Mouse (Mus musculus) layer of hippocampus, adult 8-10 months (tissue): ENCODE results near the gene Plxna4. TPM values are rescaled to one million over a fixed set of nuclear protein-coding genes. Genes with fewer than 3 reads are reported as not detected.

Experiments
- DNase-seq, 2 experiments: peaks; one replicate each; pipeline ENCODE4 v3.0.0; 2022; ENCODE audit warnings: low spot score in 2 of 2
- total RNA-seq, 4 experiments: library from RNA; stranded (reverse); gene quantifications; 2 replicates each; pipeline ENCODE4 v1.2.4; 2022

Gene Plxna4
- total RNA-seq, 4 experiments from 2014 or later: 93.0 to 116 (median 107) TPM

DNA sequence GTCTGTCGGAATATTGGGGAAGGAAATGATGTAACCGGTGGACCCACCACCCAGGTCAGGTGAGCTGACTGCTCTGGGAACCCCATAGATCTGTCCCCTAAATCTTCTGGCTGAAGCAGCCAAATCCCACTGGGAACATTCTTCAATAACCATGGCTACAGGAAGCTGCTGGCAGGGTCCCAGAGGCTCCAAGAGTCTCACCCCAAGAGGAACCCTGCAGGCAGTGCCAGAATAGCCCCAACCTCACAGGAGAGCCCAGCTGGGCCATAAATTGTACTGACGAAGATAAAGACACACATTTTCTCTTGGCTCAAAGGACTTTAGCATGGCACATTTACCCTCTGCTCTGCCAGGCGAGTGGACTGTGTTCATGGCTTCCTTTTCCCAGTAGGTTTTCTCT, 232.4 kb downstream of the Plxna4 start:
- no peak for DNase-seq

DNA sequence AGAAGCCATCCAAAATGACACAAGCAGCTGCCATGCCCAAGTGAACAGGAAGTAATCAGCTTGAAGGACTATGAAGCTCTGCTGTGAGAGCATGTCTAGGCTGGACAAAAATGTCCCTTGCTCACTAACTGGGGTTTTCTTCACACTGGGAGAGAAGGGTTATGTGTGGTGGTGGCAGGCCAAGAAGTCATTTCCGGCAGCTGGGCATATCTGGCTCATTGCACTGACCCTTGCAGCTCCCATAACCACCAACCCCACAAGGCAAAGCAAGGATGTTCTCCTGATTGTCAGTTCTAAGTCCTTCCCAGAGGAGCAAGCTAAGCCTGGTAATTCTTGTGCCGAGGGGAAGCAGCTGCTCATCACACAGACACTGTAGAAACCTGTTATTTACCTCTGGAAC, 239.0 kb downstream of the Plxna4 start:
- no peak for DNase-seq

DNA sequence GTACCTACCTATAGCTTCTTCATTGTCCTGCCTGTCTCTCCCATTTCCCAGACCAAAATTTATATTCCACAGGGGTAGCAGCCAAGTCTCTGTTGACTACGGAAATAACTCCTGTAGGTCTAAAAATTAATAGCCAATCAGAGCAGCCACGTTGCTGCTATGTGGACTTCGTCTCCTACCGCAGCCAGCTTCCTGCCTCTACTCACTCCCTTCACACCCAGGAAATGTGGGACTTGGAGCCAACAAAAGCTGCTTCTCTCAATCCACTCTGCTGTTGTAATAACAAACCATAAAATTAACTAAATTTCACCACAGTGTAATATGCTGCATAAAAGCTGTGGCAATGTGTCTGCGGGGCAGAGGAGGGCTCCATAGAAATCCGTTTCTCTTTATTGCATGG, 239.9 kb downstream of the Plxna4 start:
- no peak for DNase-seq

DNA sequence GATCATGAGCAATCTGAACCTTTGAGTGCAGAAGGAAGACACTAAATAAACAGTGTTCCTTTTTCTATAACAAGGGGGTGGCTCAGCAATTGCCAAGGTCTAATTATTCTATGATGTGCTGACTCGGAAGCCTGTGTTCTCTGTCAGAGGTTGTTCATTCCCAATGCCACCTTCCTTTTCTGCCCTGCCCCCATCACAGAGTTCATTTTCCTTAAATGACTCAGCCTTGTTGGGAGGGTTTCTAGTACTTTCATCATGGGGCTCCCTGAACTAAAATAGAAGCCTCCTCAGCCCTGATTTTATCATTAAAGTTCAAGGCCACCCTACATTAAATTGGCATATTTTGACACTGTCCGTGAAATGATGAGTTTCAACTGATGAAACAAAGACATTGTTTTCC, 242.0 kb downstream of the Plxna4 start:
- DNase-seq: no peak

DNA sequence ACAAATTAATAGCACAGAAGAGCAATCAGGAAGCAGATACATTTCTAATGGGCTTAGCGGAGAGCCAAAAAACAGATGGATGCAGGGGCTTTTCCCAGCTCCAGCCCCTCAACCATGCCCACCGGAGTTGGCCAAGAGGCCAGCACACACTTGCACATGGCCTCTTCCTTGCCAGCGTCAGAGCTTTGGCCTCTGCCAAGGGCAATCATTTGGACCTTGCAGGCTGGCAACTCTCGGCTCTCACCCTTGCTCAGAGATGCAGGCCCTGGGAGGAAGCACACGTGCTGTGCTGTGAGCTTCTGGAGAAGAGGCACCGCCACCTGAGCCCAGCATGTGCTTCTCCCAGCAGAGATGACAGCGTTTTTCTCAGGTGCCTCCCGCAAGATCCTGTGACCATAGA, 245.3 kb downstream of the Plxna4 start:
- DNase-seq: no peak

DNA sequence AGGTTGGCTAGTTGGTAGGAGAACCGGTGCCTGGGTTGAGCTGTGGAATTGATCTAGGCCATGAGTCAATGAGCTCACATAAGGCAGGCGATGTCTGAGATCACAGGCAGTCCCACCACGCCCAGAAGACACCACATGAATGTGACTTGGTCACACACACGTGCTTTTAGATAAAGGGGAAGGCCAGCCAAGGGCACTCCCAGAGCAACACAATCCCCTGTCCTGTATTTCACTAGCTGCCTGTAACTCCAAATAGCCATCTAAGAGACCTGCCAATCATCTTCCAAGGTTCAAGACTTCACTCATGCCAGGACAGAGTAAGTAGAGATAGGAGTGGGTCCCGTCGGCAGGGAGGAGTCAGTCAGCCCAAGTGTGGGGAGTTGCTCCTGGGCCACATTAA, 245.7 kb downstream of the Plxna4 start:
- no peak for DNase-seq

DNA sequence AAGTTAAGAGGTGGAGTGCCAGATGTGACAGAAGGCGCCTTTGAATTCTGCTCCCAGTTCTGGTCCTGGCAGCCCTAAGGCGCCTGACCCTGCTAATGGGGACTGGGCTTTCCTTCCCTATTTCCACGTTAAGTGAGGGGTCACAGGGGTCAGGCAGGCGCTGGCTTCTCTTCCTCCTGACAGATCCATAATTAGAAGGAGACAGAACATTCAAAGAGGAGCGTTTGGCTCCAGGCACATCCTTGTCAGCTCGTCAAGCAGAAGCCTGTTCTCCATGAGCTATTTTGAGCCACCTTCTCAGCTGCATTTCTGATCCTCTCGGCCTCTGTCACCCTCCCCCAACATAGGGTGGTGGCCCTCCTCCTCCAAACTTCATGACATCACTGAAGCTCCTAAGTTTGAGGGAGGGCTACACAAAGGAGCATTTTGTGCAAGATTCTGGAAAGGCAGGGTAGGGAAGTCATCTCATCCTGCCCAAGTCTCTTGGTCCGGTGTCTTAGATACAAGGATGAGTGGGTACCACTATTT, 249.5 kb downstream of the Plxna4 start:
- DNase-seq: no peak

DNA sequence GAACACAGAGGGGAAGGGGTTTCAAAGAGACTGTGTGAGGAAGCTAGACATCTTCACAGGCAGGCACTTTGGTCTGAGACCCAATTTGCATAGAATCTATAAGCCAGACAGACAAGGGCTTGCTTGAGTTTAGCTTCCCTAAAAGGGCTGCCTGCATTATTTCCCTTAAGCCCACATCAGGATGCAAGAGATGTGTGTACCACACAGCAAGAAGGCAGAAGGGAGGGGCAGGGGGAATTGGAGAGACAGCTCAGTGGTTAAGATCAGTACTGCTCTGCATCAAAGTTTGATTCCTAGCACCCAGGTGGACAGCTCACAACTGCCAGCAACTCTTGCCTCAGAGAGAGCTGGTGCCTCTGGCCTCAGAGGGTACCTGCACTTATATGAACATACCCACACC, 256.7 kb downstream of the Plxna4 start:
- DNase-seq: no peak

DNA sequence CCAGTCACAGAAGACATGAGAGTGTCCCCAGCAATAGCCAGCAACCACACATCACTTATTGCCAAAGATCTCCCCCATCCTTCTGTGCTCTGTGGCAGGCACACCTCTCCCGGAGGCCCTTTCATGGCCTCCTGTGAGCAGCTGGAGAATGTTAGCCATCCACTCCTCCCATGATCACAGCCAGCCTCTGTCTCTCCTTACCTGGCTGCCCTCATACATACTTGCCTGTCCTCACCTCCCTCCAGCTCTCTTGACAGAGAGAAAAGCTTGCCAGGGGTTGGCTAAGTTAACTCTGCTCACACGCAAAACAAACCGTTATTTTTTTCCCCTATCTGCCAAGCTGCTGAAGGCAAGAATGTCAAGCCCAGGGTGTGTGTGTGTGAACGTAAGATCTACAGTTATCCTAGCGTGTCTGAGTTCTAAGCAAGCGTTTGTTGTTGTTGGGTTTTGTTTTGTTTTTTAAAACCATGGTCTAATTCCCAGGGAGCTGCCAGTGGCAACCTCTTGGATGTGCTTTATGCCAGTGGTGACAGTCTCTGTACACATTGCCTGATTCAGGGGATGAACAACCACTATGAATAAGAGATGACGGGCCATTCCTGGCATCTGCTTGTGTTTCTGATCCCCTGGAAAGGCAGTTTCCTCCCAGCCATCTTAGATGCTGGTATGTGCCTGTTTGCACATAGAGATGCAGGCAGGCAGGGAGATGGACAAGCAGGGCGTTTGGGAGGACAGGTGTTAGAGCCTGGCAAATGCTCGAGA, 257.8 kb downstream of the Plxna4 start:
- no peak for DNase-seq

DNA sequence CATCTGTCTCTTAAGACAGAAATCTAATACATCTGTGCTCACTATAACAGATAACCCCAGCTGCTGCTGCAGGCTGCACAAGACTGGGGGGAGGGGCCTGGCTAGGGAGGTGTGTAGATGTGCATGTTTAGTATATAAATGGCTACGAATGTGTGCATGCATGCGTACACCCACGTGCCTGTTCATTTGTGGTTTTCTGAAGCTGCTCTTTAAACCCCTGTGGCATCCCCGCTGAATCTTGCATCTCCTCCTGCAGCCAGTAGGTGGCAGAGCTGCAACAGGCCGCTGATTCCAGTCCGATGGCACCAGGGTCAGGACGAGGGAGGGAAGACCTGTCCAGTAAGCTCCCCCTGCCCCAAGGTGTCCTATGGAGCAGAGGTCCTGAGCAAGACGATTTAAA, 260.0 kb downstream of the Plxna4 start:
- DNase-seq: peak; percentile 48 to 70

DNA sequence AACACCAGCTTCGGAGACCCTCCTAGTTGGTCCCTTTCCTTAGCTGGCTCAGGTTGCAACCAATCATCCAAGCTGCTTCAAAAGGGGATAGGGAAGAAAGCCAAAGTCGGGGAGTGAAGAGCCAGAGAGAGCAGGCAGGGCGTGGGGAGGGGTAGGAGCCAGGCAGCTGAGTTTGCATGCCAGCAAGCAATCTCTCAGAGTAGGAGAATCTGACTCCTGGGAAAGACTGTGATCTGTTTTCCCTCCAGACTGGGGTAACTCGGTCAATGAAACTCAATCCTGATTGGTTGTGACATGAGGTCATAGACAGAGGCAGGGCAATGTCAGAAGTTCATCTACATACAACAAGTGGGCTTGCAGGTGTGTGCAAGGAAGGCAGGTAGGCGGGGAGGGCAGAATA, 260.8 kb downstream of the Plxna4 start:
- no peak for DNase-seq

DNA sequence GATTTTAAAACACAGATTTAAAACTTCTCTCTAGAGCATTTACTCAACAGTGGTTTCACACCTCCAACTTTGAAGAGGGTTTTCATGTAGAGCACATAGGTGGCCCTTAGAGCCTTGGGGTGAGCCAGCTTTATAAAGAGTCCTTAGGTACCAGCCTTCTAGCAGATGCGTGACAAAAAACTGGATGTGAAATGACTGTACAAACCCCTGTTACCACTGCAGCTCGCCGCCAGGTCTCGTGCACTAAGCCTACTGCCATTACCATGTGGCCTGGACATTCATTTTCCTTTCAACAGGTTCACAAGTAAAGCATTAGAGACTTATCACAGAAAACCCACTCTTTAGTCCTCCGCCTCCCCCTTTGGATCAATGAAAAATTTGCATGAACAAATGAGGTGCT, 261.6 kb downstream of the Plxna4 start:
- DNase-seq: no peak

DNA sequence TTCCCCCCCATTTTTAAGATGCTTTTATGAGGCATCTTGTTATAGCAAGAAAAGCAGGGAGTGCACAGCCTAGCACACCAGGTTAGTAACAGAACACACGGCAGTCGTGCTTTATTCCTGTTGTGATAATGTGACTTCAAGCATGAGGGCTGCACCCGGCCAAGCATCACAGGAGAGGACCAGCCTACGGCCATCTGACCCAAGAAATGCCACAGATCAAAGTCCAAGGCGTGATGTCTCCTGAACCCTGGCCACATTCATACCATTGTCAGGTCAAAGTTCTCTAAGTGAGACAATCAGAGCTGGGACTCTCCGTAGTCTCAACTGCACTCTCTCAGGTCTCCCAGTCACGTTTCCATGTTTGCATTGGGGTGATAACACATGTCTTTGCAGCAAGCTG, 262.1 kb downstream of the Plxna4 start:
- DNase-seq: no peak

DNA sequence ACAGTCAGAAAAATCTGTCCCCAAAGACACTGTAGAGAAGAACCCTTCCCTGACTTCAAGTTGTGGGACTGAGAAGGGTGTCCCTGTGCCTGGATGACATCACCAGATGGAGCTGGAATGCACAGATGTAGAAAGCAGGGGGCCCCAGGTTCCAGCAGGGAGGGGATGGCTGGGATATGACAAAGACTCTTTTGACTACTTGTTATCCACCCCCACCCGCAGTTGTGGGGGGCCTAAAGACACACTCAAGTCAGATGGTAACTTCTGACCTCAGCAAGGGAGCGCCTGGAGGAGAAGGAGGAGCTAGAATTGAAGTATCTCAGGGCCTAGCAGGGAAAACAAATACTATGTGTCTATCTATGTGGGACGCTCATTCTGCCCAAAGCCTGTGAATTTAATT, 266.8 kb downstream of the Plxna4 start:
- no peak for DNase-seq

DNA sequence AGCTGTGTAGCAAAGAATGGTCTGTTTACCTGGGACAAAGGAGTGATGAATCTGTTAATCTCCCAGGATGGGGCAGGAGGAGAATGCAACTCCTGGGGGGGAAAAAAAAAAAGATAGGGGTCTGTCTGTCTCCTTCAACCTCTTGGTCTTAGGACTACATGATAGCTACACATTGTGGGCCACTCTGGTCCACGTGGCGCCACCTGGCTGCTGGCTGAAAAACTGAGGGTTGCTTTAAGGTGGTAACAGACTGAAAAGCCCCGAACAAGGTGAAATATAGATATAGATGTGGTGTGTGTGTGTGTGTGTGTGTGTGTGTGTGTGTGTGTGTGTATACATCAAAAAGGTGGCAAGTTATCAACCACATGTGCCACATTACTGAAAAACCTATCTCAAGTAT, 267.7 kb downstream of the Plxna4 start:
- no peak for DNase-seq

DNA sequence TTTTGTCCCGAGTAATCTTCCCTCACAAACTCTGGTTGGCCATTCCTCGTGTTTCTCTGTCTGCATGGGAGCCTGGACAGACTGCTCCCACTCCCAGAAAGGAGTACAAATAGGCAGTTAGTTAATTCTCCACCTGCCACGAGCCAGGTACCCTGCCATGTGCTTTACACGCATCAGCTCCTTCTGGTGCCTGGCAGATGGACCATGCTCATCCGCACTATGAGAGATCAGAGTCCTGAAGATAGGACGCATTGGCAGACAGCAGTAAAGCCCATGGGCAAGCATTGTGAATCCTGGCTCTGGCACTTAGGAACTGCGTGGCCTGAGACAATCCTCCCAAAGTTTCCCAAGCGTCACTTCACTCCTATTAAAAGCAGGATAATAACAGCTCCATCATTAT, 270.5 kb downstream of the Plxna4 start:
- no peak for DNase-seq

DNA sequence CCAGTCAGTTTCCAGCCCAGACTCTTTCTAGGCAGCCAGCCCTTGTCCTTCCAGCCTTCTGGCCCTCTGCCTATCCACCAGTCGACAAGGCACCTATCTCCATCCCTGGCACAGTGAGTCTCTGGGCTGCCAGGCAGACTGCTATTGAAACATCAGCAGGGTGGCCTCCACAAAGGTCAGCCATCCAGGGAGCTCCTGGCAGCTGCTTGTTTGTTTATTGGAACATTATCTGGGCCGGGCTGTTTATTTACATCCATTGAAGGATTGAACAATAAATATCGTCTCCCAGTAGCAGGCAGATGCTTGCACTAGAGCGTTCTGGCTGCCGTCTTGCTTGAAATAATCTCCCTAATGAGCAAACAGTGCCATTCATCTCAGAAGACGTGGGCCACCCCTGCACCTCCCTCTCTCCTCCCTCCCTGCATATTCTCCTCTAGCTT, 273.0 kb downstream of the Plxna4 start:
- no peak for DNase-seq

DNA sequence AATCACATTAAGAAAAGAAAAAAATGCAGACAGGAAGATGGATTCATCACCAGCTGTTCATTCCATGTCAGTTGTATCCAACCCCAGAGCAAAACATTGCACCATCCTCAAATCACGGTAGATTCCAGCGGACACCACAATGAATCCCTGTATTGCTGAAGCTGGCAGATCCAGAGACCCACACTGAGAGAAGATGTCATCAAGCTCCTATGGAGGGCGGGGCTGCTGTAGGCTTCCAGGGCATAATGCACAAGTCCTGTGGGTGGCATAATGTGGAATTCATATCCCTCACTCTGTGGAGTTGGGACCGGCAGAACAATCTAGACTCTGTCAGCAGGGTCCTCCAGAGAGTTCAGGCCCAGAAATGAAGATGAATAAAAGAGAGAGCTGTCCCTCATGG, 278.8 kb downstream of the Plxna4 start:
- no peak for DNase-seq

DNA sequence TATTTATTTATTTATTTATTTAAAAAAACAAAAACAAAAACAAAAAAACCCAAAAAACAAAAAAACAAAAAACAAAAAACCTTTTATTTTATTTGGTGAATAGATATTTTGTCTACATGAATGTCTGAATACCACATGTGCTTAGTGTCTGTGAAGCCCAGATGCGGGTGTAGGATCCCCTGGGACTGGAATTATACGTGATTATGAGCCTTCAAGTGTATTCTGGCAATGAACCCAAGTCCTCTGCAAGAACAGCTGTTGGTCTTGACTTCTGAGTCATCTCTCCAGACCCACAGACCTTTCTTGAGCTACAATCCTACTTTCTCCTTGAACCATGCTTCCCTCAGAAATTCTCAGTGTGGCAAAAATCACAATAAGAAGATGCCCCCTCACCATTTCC, 287.4 kb downstream of the Plxna4 start:
- no peak for DNase-seq

DNA sequence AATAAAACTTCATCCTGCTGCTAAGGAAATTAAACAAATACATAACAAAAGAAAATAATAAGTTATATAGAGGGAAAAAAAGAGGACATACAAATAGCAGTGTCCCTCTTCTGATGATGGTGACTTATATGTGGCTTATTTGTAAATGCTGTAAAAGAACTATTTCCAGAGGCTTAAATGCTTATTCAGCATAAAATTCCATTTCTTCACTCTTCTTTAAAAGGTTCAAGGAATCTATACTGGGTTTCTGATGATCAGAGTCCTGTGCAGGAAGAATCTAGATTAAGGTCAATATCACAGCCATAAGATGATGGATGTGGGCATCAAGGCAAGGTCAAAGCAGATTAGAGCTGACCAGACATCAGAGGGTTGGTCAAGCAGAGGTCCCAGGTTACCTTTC, 306.5 kb downstream of the Plxna4 start:
- DNase-seq: no peak

DNA sequence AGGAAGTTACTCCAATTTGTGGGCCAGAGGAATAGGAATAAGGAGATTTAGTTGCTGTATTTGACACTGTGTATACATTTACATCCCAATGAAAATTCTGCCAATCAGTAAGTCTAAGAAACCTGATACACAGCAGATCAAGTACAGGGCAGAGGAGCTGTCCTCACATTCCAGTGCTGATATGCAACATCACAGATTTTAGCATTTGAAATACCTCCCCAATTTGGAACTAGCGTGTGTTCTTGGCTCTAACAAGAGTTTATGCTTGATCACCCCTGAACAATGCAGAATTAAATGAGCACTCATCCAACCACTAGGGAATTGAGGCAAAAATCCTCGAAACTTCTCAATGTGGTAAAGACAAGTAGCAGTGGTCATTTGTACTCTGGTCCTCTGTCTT, 307.3 kb downstream of the Plxna4 start:
- no peak for DNase-seq

DNA sequence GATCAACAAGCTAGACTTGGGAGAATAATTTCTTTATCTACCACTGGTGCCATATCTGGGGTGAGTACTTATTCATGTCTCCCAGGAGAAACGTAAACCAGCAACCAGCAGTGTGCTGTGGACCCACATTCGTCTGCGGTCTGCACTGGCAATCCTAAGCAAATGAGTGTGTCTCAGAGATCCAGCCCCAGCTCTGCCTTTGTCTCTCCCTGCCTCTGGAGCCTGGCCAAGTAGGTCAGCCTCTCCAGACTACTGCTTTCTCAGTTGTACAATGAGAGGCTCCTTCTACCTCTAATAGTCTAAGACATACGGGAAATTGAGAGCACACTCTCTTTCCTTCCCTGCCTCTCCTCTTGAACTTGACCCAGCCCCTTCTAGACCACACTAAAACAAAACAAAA, 316.5 kb downstream of the Plxna4 start:
- peak; percentile 27 to 42 for DNase-seq

DNA sequence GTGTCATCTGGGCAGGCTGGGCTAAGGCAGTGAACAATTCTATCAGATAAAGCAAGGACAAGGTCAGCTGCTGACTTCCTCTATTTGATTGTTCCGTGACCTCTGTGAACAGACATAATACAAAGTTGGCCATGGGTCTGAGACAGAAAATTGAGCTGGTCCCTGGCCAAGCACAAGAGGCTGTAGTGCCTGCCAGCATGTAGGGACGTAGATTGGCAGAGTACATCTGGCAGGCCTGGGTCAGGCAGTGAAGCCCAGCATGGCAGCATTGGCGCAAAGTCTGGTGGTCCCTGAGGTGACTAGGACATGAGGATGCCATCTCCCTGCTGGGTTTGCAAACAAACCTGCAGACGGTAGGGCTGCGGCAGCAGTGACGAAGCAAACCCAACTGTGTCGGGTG, 321.9 kb downstream of the Plxna4 start:
- DNase-seq: no peak

DNA sequence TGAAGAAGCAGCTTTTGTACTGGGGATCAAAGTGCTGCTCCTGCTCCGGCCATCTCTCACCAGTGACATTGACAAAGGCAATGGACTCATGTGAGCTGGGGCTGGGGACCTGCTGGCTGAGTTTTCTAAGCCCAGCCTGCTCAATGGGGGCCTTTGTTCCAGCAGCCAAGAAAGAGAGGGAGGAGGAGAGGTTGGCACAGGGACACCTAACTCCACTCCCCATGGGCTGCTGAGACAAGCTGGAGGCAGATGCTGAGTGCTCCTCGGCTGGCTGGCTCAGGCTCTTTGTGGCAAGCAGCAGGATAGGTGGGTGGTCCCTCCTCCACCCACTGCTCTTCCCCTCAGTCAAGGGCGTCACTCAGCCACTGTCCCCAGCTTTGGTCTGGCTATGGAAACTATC, 326.7 kb downstream of the Plxna4 start:
- peak; percentile 36 to 41 for DNase-seq
